Mouse (Mus musculus): ENCODE data around the gene Taf13. TPM values are rescaled to one million over a fixed set of nuclear protein-coding genes. Genes with fewer than 3 reads are reported as not detected.

The Taf13 gene
- polyA plus RNA-seq (2017; shearing (Covaris generic)): 31.5 TPM

DNA sequence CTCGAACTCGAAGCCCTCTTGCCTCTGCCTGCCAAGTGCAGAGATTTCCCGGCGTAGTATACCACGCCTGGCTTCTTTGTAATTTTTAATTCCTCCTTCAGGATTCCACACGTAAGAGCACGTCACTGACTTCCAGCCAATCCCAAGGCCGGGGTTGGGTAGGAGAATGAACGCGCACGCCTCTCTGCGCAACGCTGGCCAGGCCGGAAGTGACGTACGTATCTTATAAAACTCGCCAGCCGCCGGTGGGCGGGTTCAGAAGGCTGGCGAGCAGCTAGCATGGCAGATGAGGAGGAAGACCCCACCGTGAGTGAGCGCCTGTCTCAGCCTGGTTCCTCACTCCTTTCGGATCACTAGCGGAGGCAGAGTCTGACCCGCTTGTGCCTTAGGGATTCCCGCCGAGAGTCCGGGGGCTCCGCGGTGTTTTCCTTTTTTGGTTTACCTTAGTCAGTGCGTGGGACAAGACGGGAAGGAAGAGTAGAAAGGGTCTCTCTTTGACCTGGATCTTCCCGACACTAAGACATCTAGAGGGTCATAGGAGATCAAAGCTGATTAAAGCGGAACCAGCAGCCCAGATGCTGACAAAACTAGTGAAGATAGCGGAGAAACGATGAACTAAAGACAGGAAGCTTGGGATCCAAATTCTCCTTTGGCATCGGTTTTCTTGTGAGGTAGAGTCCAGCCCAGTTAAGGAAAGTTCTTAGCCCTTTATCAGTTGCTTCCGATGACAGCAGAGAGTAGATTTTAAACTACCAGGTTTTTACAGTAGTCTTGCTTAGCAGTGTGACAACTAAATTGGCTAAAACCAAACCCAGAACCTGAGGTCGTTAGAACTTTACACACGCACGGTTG, at the start of gene Taf13:
Gene Taf13 (plus strand): TSS at position 256 of the 852 bp plus-strand sequence.

DNA sequence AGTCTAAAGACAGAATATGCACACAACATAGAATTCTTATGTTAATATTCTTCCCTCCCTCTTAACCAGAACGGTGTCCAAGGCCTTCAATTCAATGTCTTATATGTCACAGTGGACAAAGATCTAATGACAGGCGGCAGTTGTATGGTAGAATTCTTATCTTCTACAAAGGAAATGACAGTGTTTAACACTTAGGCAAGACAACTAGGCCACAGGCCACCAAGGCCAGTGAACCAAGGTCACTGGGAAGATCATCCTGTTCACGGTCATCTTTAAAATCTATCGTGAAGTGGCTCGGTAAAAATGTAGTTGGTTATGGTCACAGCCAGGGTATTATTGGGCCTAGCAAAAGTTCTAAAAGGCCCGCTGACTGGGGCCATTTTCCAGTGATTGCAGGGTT, 37.5 kb upstream of the Taf13 start, which contains the start of gene 1700013F07Rik:
Gene 1700013F07Rik (plus strand): TSS at position 200 of the 400 bp plus-strand sequence.

DNA sequence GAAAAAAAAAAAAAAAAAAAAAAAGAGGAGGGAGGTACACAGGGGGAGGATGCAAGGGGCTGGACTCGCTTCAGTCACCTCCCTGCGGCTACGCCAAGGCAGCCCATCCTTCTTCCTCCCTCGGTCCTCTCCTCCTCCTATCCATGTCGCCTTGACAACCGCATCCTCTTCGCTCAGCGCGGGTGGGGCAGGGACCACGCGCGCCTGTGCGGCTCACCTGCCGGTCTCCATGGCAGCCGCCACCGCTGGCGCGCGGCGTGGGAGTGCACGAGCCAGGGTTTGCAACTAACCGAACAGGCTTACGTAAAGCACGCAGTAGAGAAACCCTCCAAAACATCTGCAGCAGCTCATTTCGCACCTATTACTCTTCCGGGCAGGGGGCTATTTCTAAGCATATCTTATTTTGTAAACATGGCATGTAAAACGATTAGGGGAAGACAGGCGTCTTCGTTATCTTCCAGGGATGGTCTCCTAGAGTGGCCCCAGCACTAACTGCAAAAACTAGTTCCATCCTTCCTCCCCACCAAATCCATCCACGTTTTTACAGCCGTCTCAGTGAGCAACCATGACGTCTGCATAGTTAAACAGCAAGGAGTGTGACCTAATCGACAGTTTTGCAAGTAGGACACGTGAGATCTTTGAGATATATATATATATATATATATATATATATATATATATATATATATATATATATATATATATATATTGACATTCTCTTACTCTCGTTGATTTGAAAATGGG, 34.8 kb upstream of the Taf13 start, which contains the start of gene 5330417C22Rik:
Gene 5330417C22Rik (minus strand): TSS at position 20 of the 744 bp plus-strand sequence.

GRCm38 (mm10) chr3:108562133-108562730, 9.3 kb upstream of the Taf13 start, which contains the start of gene Tmem167b:
TSS of gene Tmem167b (minus strand) at chr3:108562466.

DNA sequence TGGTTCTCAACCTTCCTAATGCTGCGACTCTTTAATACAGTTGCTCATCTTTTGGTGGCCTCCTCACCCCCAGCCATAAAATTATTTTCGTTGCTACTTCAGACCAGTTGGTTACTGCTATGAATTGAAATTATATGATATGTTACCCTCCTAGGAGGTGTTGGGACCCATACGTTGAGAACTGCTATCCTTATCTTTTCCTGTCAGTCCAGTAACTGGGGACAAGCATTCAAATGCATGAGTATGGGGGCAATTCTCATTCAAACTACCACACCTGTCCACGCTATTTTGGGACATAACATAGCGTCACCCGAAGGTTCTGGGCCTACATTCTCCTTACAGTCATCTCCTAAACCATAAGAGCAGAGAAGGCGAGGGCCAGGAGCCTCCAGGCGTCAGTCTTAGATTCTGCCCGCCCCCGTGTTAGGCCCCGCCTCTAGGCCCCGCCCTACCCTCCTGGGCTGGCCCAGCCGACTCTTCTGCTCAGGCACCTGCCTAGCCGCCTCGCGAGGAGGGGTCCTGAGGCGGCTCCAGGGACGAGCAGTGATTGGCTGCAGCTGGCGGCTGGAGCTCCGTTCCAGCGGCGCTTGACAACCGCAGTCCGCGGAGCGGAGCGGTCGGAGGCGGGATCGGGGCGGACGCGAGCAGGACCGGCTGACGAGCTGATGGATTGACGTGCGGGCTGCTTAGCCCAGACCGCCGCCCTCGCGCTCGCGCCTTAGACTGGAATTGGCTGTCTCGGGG, 19.5 kb downstream of the Taf13 start, which contains the start of gene Wdr47:
Gene Wdr47 (plus strand): TSS at position 494 of the 744 bp plus-strand sequence.

Other genes starting within 250 kb of the Taf13 start
- gene Mybphl, start 206.8 kb upstream of the Taf13 start, polyA plus RNA-seq (2017; shearing (Covaris generic)): not detected
- gene Psrc1, start 187.9 kb upstream of the Taf13 start, polyA plus RNA-seq (2017; shearing (Covaris generic)): 0.34 TPM
- 0.51 TPM for gene Celsr2, start 156.1 kb upstream of the Taf13 start, polyA plus RNA-seq (2017; shearing (Covaris generic))
- 119 TPM for gene Sars, start 126.5 kb upstream of the Taf13 start, polyA plus RNA-seq (2017; shearing (Covaris generic))
- not detected for gene 1700013F07Rik, start 37.5 kb upstream of the Taf13 start, polyA plus RNA-seq (2017; shearing (Covaris generic))
- gene 5330417C22Rik, start 35.2 kb upstream of the Taf13 start, polyA plus RNA-seq (2017; shearing (Covaris generic)): 0.22 TPM
- gene Tmem167b, start 9.2 kb upstream of the Taf13 start, polyA plus RNA-seq (2017; shearing (Covaris generic)): 49.6 TPM
- gene Wdr47, start 19.6 kb downstream of the Taf13 start, polyA plus RNA-seq (2017; shearing (Covaris generic)): 22.0 TPM
- 38.4 TPM for gene Clcc1, start 82.2 kb downstream of the Taf13 start, polyA plus RNA-seq (2017; shearing (Covaris generic))
- 7.1 TPM for gene Gpsm2, start 150.6 kb downstream of the Taf13 start, polyA plus RNA-seq (2017; shearing (Covaris generic))
- gene Aknad1, start 168.0 kb downstream of the Taf13 start, polyA plus RNA-seq (2017; shearing (Covaris generic)): not detected